Mouse (Mus musculus) urinary bladder, postnatal 25 days (tissue): ENCODE measurements around the gene Olfr916.

ENCODE experiments used
- DNase-seq: peaks from one replicate; pipeline ENCODE4 v3.0.0; 2022; ENCODE audit warnings: low spot score

The Olfr916 gene

GRCm38 (mm10) chr9:38659775-38660174 lies at the start of gene Olfr916:
Olfr916 (minus strand) TSS chr9:38659875.
- no peak for DNase-seq

GRCm38 (mm10) chr9:38674501-38674900 lies 14.8 kb upstream of the Olfr916 start, which contains the start of gene Olfr918:
Olfr918 (minus strand) TSS chr9:38674601.
- no peak for DNase-seq

DNA sequence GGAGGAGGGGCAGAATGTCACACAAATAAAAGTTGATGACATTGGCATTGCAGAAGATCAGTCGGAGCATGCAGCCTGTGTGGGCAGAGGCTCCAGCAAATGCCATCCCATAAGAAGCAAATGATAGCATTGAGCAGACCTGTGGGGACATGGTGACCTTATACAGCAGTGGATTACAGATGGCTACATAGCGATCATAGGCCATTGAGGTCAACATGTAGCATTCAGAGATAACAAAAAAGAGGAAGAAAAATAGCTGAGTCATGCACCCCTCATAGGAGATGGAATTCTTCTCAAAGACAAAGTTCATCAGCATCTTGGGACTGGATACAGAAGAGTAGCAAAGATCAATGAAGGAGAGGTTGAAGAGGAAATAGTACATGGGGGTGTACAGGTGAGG lies 13.2 kb upstream of the Olfr916 start:
- no peak for DNase-seq

DNA sequence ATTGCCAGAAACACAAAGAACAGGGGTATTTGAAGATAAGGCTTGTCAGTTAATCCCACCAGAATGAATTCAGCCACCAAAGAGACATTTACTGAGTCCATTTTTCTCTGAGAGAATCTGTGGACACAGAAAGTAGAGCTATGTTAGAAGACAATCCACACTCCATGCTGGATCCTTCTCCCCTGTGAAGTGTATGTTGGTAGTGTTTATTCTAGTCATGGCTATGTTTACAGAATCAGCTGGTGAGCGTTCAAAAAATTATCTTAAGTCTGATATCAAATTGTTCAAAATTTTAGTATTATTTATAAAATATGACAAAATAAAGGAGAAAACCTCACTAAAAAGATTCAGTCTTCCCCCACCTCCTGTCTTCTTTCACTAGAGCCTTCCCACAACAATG lies 6.1 kb upstream of the Olfr916 start, which contains the start of gene Olfr917:
Olfr917 (minus strand) TSS at position 101 of the 400 bp plus-strand sequence.
- DNase-seq, result no peak

GRCm38 (mm10) chr9:38632406-38632805 lies 27.3 kb downstream of the Olfr916 start:
- DNase-seq, result no peak
